Mouse (Mus musculus) erythroblast, embryonic 14.5 days (primary cell): Measurements from ENCODE around the gene Chrm4.

Experiments used
- GATA1 ChIP-seq: IDR thresholded peaks from 2 replicates; pipeline ENCODE4 v1.6.1; 2012; ENCODE audit warnings: low read length, inconsistent platforms, mixed read lengths
- TAL1 ChIP-seq: IDR thresholded peaks from 3 replicates; pipeline ENCODE4 v1.6.1; 2012; ENCODE audit warnings: low read length, inconsistent platforms, mixed read lengths

- TF ChIP-seq GATA1 (no peak), TAL1 (no peak)
These were observed 23.4 kb downstream of the Chrm4 start for GRCm38 (mm10) chr2:91950275-91951085.
